In genomic region chr15:99705440-99706048, GRCm38 (mm10) we compare ENCODE assay signal across 8 mouse cellular contexts. TPM values are rescaled to one million over a fixed set of nuclear protein-coding genes. Genes with fewer than 3 reads are reported as not detected.
DNase-seq lines count a peak whose midpoint lies in the region; ATAC-seq and TF ChIP-seq lines count a peak whose summit lies in the region.

Gm17349 (minus strand) TSS chr15:99705490.

- H3K9me3 ChIP-seq in forebrain, embryonic 14.5 days (replicated peaks; ENCODE audit: control insufficient read depth, low read length): no peaks in the 10 kb centered on the region
- H3K9me3 ChIP-seq in hindbrain, embryonic 14.5 days (ENCODE audit: control insufficient read depth, low read length): no peaks in the 10 kb centered on the region
- no peaks in the 10 kb centered on the region for H3K9me3 ChIP-seq in limb, embryonic 12.5 days
- H3K9me3 ChIP-seq in midbrain, postnatal 0 days (ENCODE audit: low read length): no peaks in the 10 kb centered on the region

- H3K9ac ChIP-seq in forebrain, embryonic 14.5 days (ENCODE audit: low read length): peak within 1 kb of the TSS; percentile 74
- H3K9ac ChIP-seq in hindbrain, embryonic 14.5 days: peak within 1 kb of the TSS; percentile 89
- H3K9ac ChIP-seq in limb, embryonic 12.5 days (replicated peaks): peak within 1 kb of the TSS; percentile 28
- H3K9ac ChIP-seq in midbrain, postnatal 0 days (replicated peaks; ENCODE audit: low read length, poor library complexity, severe bottlenecking): peak within 1 kb of the TSS; percentile 98

- no peak for TF ChIP-seq CTCF in thymus, adult 2 months (IDR thresholded peaks at IDR 0.05; ENCODE audit: borderline replicate concordance, control insufficient read depth, extremely low read depth, insufficient read depth, low read length, poor library complexity)
- peak; percentile 80 for TF ChIP-seq CTCF in midbrain, postnatal 0 days (IDR thresholded peaks at IDR 0.05)

- peaks cover 43% of the 10 kb centered on the region for H3K36me3 ChIP-seq in thymus, adult 2 months (ENCODE audit: control insufficient read depth, insufficient read depth, low read length)
- H3K36me3 ChIP-seq in forebrain, embryonic 14.5 days (ENCODE audit: control insufficient read depth, insufficient read depth, low read length): peaks cover 67% of the 10 kb centered on the region
- H3K36me3 ChIP-seq in hindbrain, embryonic 14.5 days (replicated peaks; ENCODE audit: control insufficient read depth, insufficient read depth): peaks cover 74% of the 10 kb centered on the region
- peaks cover 67% of the 10 kb centered on the region for H3K36me3 ChIP-seq in limb, embryonic 12.5 days
- peaks cover 38% of the 10 kb centered on the region for H3K36me3 ChIP-seq in midbrain, postnatal 0 days (ENCODE audit: insufficient read depth, low read length)

- no peak for TF ChIP-seq POLR2A in thymus, adult 2 months (IDR thresholded peaks at IDR 0.05; ENCODE audit: control insufficient read depth, extremely low read depth, insufficient read depth, low read length, poor library complexity)

- peak within 1 kb of the TSS; percentile 92 for H3K4me2 ChIP-seq in forebrain, embryonic 14.5 days (ENCODE audit: low read length)
- peak within 1 kb of the TSS; percentile 98 for H3K4me2 ChIP-seq in hindbrain, embryonic 14.5 days (replicated peaks)
- H3K4me2 ChIP-seq in limb, embryonic 12.5 days: peak within 1 kb of the TSS; percentile 83
- H3K4me2 ChIP-seq in midbrain, postnatal 0 days (ENCODE audit: low read depth, low read length, poor library complexity, severe bottlenecking): peak within 1 kb of the TSS; percentile 84

- H3K4me1 ChIP-seq in thymus, adult 2 months (replicated peaks; ENCODE audit: control insufficient read depth, insufficient read depth, low read length): peaks cover 11% of the 10 kb centered on the region
- H3K4me1 ChIP-seq in forebrain, embryonic 14.5 days (ENCODE audit: control insufficient read depth, insufficient read depth, low read length): peaks cover 19% of the 10 kb centered on the region
- H3K4me1 ChIP-seq in hindbrain, embryonic 14.5 days (replicated peaks; ENCODE audit: control insufficient read depth, insufficient read depth, low read length): peaks cover 24% of the 10 kb centered on the region
- H3K4me1 ChIP-seq in limb, embryonic 12.5 days (replicated peaks): peaks cover 27% of the 10 kb centered on the region
- peaks cover 15% of the 10 kb centered on the region for H3K4me1 ChIP-seq in midbrain, postnatal 0 days (ENCODE audit: insufficient read depth, low read length)

- peak; percentile 40 for DNase-seq in thymus, adult 2 months
- no peak for DNase-seq in thymus, adult 18-20 months
- DNase-seq in c-Kit-positive CD71-positive TER-119-negative erythroid progenitor cells, embryonic 14.5 days (ENCODE audit: low read depth): peak; percentile 71
- peak; percentile 68 for DNase-seq in forebrain, embryonic 14.5 days (ENCODE audit: low spot score)
- peak; percentile 54 for DNase-seq in hindbrain, embryonic 14.5 days (ENCODE audit: low spot score)
- peak; percentile 81 for DNase-seq in midbrain, postnatal 0 days (ENCODE audit: low spot score)
- peak; percentile 33 to 38 for DNase-seq in thymus, postnatal 36 days

- no peak within 1 kb of the TSS for H3K27ac ChIP-seq in thymus, adult 2 months (ENCODE audit: control insufficient read depth, insufficient read depth, low read length)
- H3K27ac ChIP-seq in forebrain, embryonic 14.5 days (ENCODE audit: low read depth, low read length): peak within 1 kb of the TSS; percentile 89
- H3K27ac ChIP-seq in hindbrain, embryonic 14.5 days: peak within 1 kb of the TSS; percentile 96
- H3K27ac ChIP-seq in limb, embryonic 12.5 days: peak within 1 kb of the TSS; percentile 97
- peak within 1 kb of the TSS; percentile 19 for H3K27ac ChIP-seq in midbrain, postnatal 0 days (ENCODE audit: low read depth, low read length)

- no peaks in the 10 kb centered on the region for H3K27me3 ChIP-seq in thymus, adult 2 months (ENCODE audit: control insufficient read depth, insufficient read depth, low read length)
- H3K27me3 ChIP-seq in forebrain, embryonic 14.5 days (replicated peaks; ENCODE audit: control insufficient read depth, insufficient read depth, low read length): no peaks in the 10 kb centered on the region
- no peaks in the 10 kb centered on the region for H3K27me3 ChIP-seq in hindbrain, embryonic 14.5 days (ENCODE audit: control insufficient read depth, insufficient read depth, low read length)
- no peaks in the 10 kb centered on the region for H3K27me3 ChIP-seq in limb, embryonic 12.5 days
- no peaks in the 10 kb centered on the region for H3K27me3 ChIP-seq in midbrain, postnatal 0 days (ENCODE audit: insufficient read depth, low read length)

- 76% methylated on average over 11 of the region's 11 CpGs for WGBS in thymus, adult 2 months
- 63% methylated on average over 11 of the region's 11 CpGs for whole genome bisulfite sequencing in forebrain, embryonic 14.5 days
- 65% methylated on average over 11 of the region's 11 CpGs for WGBS in hindbrain, embryonic 14.5 days
- 65% methylated on average over 11 of the region's 11 CpGs for WGBS in limb, embryonic 12.5 days
- WGBS in midbrain, postnatal 0 days: 61% methylated on average over 11 of the region's 11 CpGs

- H3K4me3 ChIP-seq in thymus, adult 2 months (ENCODE audit: control insufficient read depth, insufficient read depth, low read length): no peak within 1 kb of the TSS
- H3K4me3 ChIP-seq in forebrain, embryonic 14.5 days (ENCODE audit: low read depth, low read length): peak within 1 kb of the TSS; percentile 47
- peak within 1 kb of the TSS; percentile 63 for H3K4me3 ChIP-seq in hindbrain, embryonic 14.5 days (replicated peaks; ENCODE audit: low read length)
- no peak within 1 kb of the TSS; the same call in 1 of the 2 replicates for H3K4me3 ChIP-seq in limb, embryonic 12.5 days (replicated peaks)
- peak within 1 kb of the TSS; percentile 93 for H3K4me3 ChIP-seq in midbrain, postnatal 0 days (ENCODE audit: low read depth, low read length)

- no peak for ATAC-seq in forebrain, embryonic 14.5 days
- ATAC-seq in hindbrain, embryonic 14.5 days (ENCODE audit: low FRiP score): no peak
- no peak for ATAC-seq in limb, embryonic 12.5 days (ENCODE audit: insufficient number of reproducible peaks, insufficient read depth, low FRiP score, low TSS enrichment, low read depth)
- ATAC-seq in midbrain, postnatal 0 days (ENCODE audit: low FRiP score): no peak

RNA-seq across cellular contexts. Expression of gene Gm17349, which starts in this region (rescaled TPM):
- not detected in 2 replicates for polyA plus RNA-seq in thymus, adult 2 months (2012; rRNA removed)
- not detected in 2 replicates for polyA plus RNA-seq in forebrain, embryonic 14.5 days (2014; fragmentation: Nextera tagmentation; extraction: Ambion mirVana)
- not detected in 2 replicates for polyA plus RNA-seq in hindbrain, embryonic 14.5 days (2014; fragmentation: Nextera tagmentation; extraction: Ambion mirVana)
- polyA plus RNA-seq in limb, embryonic 12.5 days (2016; fragmentation: Nextera tagmentation; extraction: Ambion mirVana): not detected in 2 replicates
- total RNA-seq in midbrain, postnatal 0 days (2014; rRNA removed): not detected in 2 replicates
- polyA plus RNA-seq in midbrain, postnatal 0 days (2015; fragmentation: Nextera tagmentation; extraction: Ambion mirVana): not detected in 2 replicates

Comparison
In these comparisons a context has a peak if more than half of its experiments do, and no peak if none do; other contexts are left out.
1. DNase-seq: peak in c-Kit-positive CD71-positive TER-119-negative erythroid progenitor cells, embryonic 14.5 days (single experiment) and thymus, postnatal 36 days (2 of 2); none in thymus, adult 18-20 months (0 of 2).
2. Peak in DNase-seq in thymus, adult 2 months; RNA of the gene not detected or under 1 TPM.
3. Peak in DNase-seq, H3K4me3 ChIP-seq, H3K27ac ChIP-seq, H3K9ac ChIP-seq and H3K4me2 ChIP-seq in forebrain, embryonic 14.5 days; RNA of the gene not detected or under 1 TPM.
4. Peak in DNase-seq, H3K4me3 ChIP-seq, H3K27ac ChIP-seq, H3K9ac ChIP-seq and H3K4me2 ChIP-seq in hindbrain, embryonic 14.5 days; RNA of the gene not detected or under 1 TPM.
5. Peak in DNase-seq, H3K4me3 ChIP-seq, H3K27ac ChIP-seq, H3K9ac ChIP-seq and H3K4me2 ChIP-seq in midbrain, postnatal 0 days; RNA of the gene not detected or under 1 TPM.
6. H3K9ac ChIP-seq: peak in every context shown above with its lines; median percentile 98 in midbrain, postnatal 0 days; 89 in hindbrain, embryonic 14.5 days; 74 in forebrain, embryonic 14.5 days; 28 in limb, embryonic 12.5 days.
7. Peak in every context shown above with its lines, with median percentiles within 50 percentile points of each other: H3K4me2 ChIP-seq.